Mouse (Mus musculus): ENCODE data around the gene Pisd.

DNA sequence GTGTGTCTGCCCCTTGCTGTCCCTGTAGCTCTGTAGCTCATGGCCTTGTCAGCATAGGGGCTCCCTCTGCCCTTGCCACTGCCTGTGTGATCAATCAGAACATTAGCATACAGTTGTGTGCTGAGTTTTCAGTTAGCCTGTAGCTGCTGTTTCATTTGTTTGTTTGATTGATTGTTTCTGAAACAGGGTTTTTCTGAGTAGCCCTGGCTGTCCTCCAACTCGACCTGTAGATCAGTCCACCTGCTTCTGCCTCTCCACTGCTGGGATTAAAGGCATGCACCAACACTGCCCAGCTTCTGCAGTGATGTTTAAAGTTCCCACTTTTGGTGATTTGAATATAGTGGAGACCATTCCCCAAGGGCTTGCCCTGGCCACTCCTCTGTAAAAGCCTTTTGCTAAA lies 67.7 kb downstream of the Pisd start:
- TF ChIP-seq CTCF (IDR thresholded peaks at IDR 0.05; ENCODE audit: insufficient read depth, low read depth, low read length) (no peak), POLR2A (IDR thresholded peaks at IDR 0.05; ENCODE audit: insufficient read depth, low read depth, low read length) (no peak)
